Mouse (Mus musculus) forebrain, embryonic 10.5 days (tissue): ENCODE results near the gene Hist1h2bb. TPM values are rescaled to one million over a fixed set of nuclear protein-coding genes. Genes with fewer than 3 reads are reported as not detected.
"Not testable (repeated sequence)": the region's sequence is repeated elsewhere in the genome, so short reads cannot be mapped to it uniquely, and the experiment has no call there.

ENCODE experiments used
- DNase-seq: peaks from one replicate; pipeline ENCODE4 v3.0.0-alpha.2; 2017; ENCODE audit warnings: low spot score; ENCODE audit errors: extremely low spot score
- H3K27ac ChIP-seq: fragments of 300-500 bp; sonication (generic); 2 replicates; pipeline ENCODE4 v1.5.1; 2016; ENCODE audit warnings: mild to moderate bottlenecking
- H3K27me3 ChIP-seq: fragments of 300-500 bp; sonication (generic); 2 replicates; pipeline ENCODE4 v1.6.1; 2016; ENCODE audit warnings: mild to moderate bottlenecking; ENCODE audit not compliant: poor library complexity, severe bottlenecking
- H3K36me3 ChIP-seq: fragments of 300-500 bp; sonication (generic); replicated peaks from 2 replicates; pipeline ENCODE4 v1.6.1; 2016; ENCODE audit warnings: mild to moderate bottlenecking, moderate library complexity
- H3K4me1 ChIP-seq: fragments of 300-500 bp; sonication (generic); 2 replicates; pipeline ENCODE4 v1.6.1; 2016
- H3K4me3 ChIP-seq: fragments of 300-500 bp; sonication (generic); 2 replicates; pipeline ENCODE4 v1.5.1; 2016; ENCODE audit warnings: mild to moderate bottlenecking, moderate library complexity
- H3K9me3 ChIP-seq: fragments of 300-500 bp; sonication (generic); 2 replicates; pipeline ENCODE4 v1.6.1; 2016; ENCODE audit warnings: mild to moderate bottlenecking, moderate library complexity
- WGBS: fragments of 180-500 bp; shearing (Covaris S2); methylation state at CpG from one replicate; pipeline ENCODE4 v1.1.7; 2016; 5-methylcytosine and 5-hydroxymethylcytosine counted together
- polyA plus RNA-seq: library from polyadenylated mRNA; unstranded; fragments of >200 nt; fragmentation: Nextera tagmentation; extraction: Ambion mirVana; gene quantifications from 2 replicates; pipeline ENCODE4 v1.2.1, GENCODE M21; 2016

Gene Hist1h2bb
- polyA plus RNA-seq, 1 experiment from 2014 or later, result 2.7 TPM

DNA sequence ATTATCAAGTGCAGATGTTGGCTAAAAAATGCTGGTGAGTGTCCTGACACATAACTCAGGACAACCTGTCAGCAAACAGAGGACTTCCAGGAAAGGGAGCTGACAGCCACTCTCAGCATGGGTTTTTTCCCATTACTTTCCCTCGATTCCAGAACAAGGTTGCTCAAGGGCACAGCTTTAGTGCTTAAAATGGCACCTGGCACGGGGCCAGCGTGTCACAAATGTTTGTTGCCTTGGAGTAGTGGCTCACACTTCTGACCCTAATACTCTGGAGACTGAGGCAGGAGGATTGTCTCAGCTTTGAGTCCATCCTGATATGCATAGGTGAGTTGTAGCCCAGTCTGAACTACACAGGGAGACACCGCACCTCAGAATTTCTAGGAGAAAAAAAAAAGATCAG, 37.9 kb upstream of the Hist1h2bb start:
- 84% methylated on average over 4 of the region's 4 CpGs for whole genome bisulfite sequencing
- no peaks in the 10 kb centered on the region for H3K36me3 ChIP-seq
- peaks cover 38% of the 10 kb centered on the region for H3K27me3 ChIP-seq
- peaks cover 18% of the 10 kb centered on the region for H3K4me1 ChIP-seq
- DNase-seq, result peak; percentile 12
- H3K4me3 ChIP-seq, result no peak overlapping the region
- no peaks in the 10 kb centered on the region for H3K9me3 ChIP-seq
- H3K27ac ChIP-seq, result no peak overlapping the region

GRCm38 (mm10) chr13:23709714-23710373, 36.7 kb upstream of the Hist1h2bb start:
- DNase-seq, result peak; percentile 14
- WGBS, result 26% methylated on average over 15 of the region's 15 CpGs
- peaks cover 18% of the 10 kb centered on the region for H3K4me1 ChIP-seq
- no peaks in the 10 kb centered on the region for H3K9me3 ChIP-seq
- H3K36me3 ChIP-seq, result no peaks in the 10 kb centered on the region
- H3K27ac ChIP-seq, result peak overlapping the region; percentile 76
- H3K4me3 ChIP-seq, result peak overlapping the region; percentile 44
- peaks cover 38% of the 10 kb centered on the region for H3K27me3 ChIP-seq

GRCm38 (mm10) chr13:23710374-23711089, 36.0 kb upstream of the Hist1h2bb start, which contains the start of gene Hfe:
Gene Hfe (minus strand): TSS chr13:23710854.
- Histone ChIP-seq H3K27ac (peak within 1 kb of the TSS; percentile 76), H3K27me3 (peaks cover 38% of the 10 kb centered on the region), H3K4me3 (peak within 1 kb of the TSS; percentile 44), H3K9me3 (no peaks in the 10 kb centered on the region), H3K36me3 (no peaks in the 10 kb centered on the region), H3K4me1 (peaks cover 20% of the 10 kb centered on the region)
- WGBS, result 4% methylated on average over 17 of the region's 17 CpGs
- peak; percentile 44 for DNase-seq

GRCm38 (mm10) chr13:23716261-23717042, 30.1 kb upstream of the Hist1h2bb start:
- Histone ChIP-seq H3K4me1 (0 out of 2 replicates have a peak, but pooled peaks cover 2% of the 10 kb centered on the region), H3K27ac (no peak overlapping the region), H3K4me3 (no peak overlapping the region), H3K9me3 (no peaks in the 10 kb centered on the region), H3K36me3 (no peaks in the 10 kb centered on the region), H3K27me3 (peaks cover 9% of the 10 kb centered on the region)
- 92% methylated on average over 5 of the region's 5 CpGs for WGBS
- no peak for DNase-seq

DNA sequence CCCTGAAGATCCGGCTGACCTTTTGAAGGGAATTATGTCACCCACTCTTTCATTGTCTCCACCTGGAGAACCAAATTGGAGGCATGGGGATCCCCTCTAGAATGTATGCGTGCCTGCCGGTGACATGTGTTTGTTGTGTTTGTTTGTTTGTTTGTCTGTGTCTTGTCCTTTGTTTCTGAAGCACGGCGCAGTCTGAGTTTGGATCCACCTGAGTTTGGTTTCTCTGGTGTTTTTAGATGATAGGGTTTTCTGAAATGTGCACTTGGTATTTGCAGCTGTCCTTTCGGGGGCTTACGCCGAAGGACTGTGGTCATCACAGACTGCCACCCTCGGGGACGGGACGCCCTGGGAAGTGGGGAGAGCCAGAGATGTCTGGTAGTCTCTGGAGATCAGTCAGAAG, 29.4 kb upstream of the Hist1h2bb start:
- 60% methylated on average over 11 of the region's 11 CpGs for WGBS
- peaks cover 2% of the 10 kb centered on the region; the same call in 1 of the 2 replicates for H3K27me3 ChIP-seq
- DNase-seq, result peak; percentile 10
- no peak overlapping the region for H3K4me3 ChIP-seq
- no peaks in the 10 kb centered on the region for H3K9me3 ChIP-seq
- H3K36me3 ChIP-seq, result no peaks in the 10 kb centered on the region
- 0 out of 2 replicates have a peak, but pooled peaks cover 2% of the 10 kb centered on the region for H3K4me1 ChIP-seq
- no peak overlapping the region for H3K27ac ChIP-seq

DNA sequence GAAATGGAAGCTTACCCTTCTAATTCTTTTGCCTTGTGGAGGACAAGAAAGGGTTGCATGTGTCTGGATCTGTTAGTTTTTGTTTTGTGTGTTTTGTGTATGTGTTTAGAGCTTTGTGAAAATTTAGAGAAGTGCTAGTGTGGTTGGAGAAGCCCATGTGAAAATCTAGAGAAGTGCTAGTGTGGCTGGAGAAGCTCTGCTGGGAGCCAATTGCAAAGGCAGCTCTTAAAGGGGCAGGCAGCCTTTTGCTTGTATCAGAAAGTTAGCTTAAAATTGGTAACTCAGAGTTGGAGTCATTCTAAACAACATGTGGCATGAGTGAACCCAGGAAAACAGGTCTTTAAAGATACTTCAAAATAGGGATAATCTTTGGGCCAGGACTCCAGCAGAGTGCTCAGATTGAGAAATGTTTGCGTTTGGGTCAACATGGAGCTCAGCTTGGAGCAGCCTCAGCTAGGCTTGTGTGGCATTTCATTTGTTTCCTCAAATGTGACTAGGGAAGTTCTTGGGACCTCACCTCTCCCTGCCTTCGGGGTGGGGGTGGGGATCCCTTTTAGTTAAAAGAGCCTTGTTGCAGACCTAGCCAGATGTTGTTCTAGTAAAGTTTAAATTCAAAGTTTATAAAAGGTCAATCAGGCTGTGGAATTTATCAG, 28.8 kb upstream of the Hist1h2bb start:
- WGBS, result 16% methylated on average over 2 of the region's 2 CpGs
- H3K9me3 ChIP-seq, H3K27me3 ChIP-seq, H3K4me3 ChIP-seq, H3K27ac ChIP-seq, H3K4me1 ChIP-seq, H3K36me3 ChIP-seq: not testable (repeated sequence)
- DNase-seq, result peak; percentile 6

DNA sequence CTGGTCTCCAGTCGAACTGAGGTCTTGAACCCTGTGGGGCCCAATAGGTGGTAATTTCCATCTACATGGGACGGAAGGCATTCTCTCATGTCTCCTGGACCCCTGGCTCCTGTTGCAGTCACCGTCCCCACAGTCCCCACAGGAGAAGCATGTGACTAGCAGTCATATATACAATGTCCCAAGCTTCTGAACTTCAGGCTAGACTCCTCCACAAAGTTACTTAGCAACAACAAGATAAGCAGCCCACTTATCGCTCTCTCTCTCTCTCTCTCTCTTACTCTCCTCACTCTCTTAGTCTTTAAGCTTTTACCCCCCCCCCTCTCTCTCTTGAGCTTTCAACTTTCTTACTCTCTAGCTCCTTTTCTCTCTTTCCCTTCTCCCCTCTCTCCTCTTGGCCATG, 22.3 kb upstream of the Hist1h2bb start:
- Histone ChIP-seq H3K4me1 (peaks cover 4% of the 10 kb centered on the region), H3K27ac (no peak overlapping the region), H3K4me3 (no peak overlapping the region), H3K27me3 (no peaks in the 10 kb centered on the region), H3K9me3 (no peaks in the 10 kb centered on the region), H3K36me3 (no peaks in the 10 kb centered on the region)
- peak; percentile 10 for DNase-seq
- WGBS, result 88% methylated on average over 4 of the region's 4 CpGs

DNA sequence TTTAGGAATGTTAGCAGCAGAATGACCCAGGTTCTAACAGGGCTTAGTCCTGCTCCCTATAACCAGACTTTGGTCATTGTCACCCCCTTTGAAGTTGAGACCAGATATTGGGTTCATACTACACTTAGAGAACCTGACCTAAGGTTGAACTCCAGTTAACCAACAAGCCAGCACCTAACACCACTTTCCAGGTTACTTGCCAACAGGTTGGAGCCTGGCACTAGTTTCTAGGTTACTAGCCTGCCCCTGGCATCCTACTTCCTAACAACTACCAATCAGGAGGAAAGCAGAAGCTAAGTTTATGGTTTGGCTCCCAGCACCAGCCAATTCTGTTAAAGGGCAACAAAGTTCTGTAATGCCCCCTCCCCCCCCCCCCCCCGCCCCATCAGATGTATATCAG, 21.3 kb upstream of the Hist1h2bb start:
- H3K27ac ChIP-seq, result peak overlapping the region; percentile 56
- no peak for DNase-seq
- no peaks in the 10 kb centered on the region for H3K27me3 ChIP-seq
- H3K9me3 ChIP-seq, result no peaks in the 10 kb centered on the region
- H3K4me3 ChIP-seq, result no peak overlapping the region
- no CpG with 5 or more reads among the region's 1 CpGs for WGBS
- H3K4me1 ChIP-seq, result peaks cover 4% of the 10 kb centered on the region
- H3K36me3 ChIP-seq, result no peaks in the 10 kb centered on the region

DNA sequence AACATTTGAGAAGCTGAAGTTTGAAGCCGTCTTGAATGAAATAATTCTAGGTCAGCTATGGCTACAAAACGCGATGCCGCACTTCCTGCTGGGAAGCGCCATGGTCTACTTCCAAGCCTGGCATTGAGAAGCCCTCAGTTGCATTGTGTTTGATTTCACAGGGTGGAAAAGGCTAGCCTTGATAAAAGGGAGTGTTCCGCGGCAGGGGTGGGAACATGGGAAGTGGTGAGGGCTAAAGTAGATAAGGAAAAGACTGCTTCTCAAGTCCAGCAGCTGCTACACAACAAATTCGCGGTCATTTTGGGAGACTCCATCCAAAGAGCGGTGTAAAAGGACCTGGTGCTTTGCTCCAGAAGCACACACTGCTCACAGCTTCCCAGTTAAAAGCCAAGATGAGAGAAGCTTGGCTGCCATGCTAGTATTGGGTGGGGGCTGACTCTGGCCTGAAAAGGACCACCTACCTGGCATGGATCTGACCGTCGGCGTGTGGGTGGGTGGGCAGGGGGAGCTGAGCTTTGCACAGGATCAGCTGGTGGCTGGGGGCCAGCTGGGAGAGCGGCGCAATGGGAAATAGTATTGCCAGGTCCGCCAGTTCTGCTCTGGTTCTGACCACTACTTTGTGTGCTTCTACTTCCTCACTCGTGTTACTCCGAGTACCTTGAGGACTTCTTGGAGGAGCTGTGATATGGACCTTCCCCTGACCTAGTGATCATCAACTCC, 17.9 kb upstream of the Hist1h2bb start:
- WGBS, result 89% methylated on average over 18 of the region's 18 CpGs

DNA sequence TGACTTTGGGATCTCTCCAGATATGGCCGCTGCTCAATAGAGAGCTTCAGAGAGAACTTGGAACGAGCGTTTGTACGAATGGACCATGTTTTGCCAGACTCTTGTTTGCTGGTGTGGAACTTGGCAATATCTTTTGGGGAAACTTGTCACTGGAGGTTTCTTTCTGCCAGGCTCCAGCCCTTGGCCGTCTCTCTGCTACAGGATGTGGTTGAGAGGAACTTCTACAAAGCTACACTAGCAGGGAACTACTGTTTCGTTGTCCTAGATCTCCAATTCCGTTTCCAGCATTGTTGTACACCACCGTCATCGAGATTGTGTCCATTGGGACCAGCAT, 17.4 kb upstream of the Hist1h2bb start:
- Histone ChIP-seq H3K27me3 (no peaks in the 10 kb centered on the region), H3K4me1 (peaks cover 4% of the 10 kb centered on the region), H3K9me3 (no peaks in the 10 kb centered on the region), H3K4me3 (no peak overlapping the region), H3K27ac (no peak overlapping the region), H3K36me3 (no peaks in the 10 kb centered on the region)
- DNase-seq, result peak; percentile 7
- 90% methylated on average over 9 of the region's 9 CpGs for WGBS

More for the DNA sequence above, 17.9 kb upstream of the Hist1h2bb start:
- Histone ChIP-seq H3K27me3 (no peaks in the 10 kb centered on the region), H3K9me3 (no peaks in the 10 kb centered on the region), H3K27ac (no peak overlapping the region), H3K4me3 (no peak overlapping the region), H3K36me3 (no peaks in the 10 kb centered on the region), H3K4me1 (peaks cover 4% of the 10 kb centered on the region)
- peak; percentile 11 for DNase-seq

GRCm38 (mm10) chr13:23729706-23730105, 16.8 kb upstream of the Hist1h2bb start:
- Histone ChIP-seq H3K9me3 (no peaks in the 10 kb centered on the region), H3K36me3 (no peaks in the 10 kb centered on the region), H3K4me3 (no peak overlapping the region), H3K27ac (no peak overlapping the region), H3K27me3 (no peaks in the 10 kb centered on the region), H3K4me1 (peaks cover 4% of the 10 kb centered on the region)
- DNase-seq, result peak; percentile 10
- WGBS, result 92% methylated on average over 5 of the region's 5 CpGs

DNA sequence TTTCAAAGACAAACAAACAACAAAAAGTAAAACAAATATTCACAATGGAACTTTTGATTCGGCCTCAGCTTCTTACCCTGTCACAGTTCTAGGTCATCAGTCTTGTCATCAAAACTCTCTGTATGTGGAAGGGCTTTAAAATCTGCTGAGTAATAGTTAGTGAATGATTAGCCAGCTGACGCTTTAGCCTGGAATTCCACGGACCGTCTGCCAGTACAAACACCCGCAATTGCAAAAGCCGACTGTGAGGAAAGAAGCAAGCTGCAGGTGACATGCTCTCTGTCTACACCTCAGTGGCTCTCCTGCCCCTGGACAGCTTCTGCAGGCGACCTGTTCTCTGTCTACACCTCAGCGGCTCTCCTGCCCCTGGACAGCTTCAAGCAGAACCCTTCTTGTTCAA, 16.1 kb upstream of the Hist1h2bb start:
- H3K9me3 ChIP-seq, result no peaks in the 10 kb centered on the region
- no peak overlapping the region for H3K27ac ChIP-seq
- no peaks in the 10 kb centered on the region; the same call in 1 of the 2 replicates for H3K4me1 ChIP-seq
- H3K36me3 ChIP-seq, result no peaks in the 10 kb centered on the region
- no peaks in the 10 kb centered on the region for H3K27me3 ChIP-seq
- 74% methylated on average over 8 of the region's 8 CpGs for WGBS
- no peak overlapping the region for H3K4me3 ChIP-seq
- DNase-seq, result peak; percentile 10
